Mouse (Mus musculus) CH12.LX (cell line): ENCODE results near the gene Zfp580. TPM values are rescaled to one million over a fixed set of nuclear protein-coding genes. Genes with fewer than 3 reads are reported as not detected.
A peak's percentile ranks its signal among the peaks of the same experiment; 100 is the strongest.

Experiments
- DNase-seq: peaks from one replicate; pipeline ENCODE4 v3.0.0-alpha.2; 2013; ENCODE audit errors: extremely low read depth
- H3K27ac ChIP-seq: 2 replicates; pipeline ENCODE4 v1.5.1; 2012; ENCODE audit warnings: low read depth, mild to moderate bottlenecking, control low read depth, moderate library complexity; ENCODE audit not compliant: insufficient read depth
- H3K27me3 ChIP-seq: replicated peaks from 2 replicates; pipeline ENCODE3; 2012; ENCODE audit warnings: inconsistent platforms
- H3K36me3 ChIP-seq, 2 experiments: replicated peaks in 1 of 2; 2 replicates each; pipeline versions ENCODE3 to v1.6.1; 2012; ENCODE audit warnings: inconsistent platforms in 1 of 2, low read length in 1 of 2, mild to moderate bottlenecking in 1 of 2, mixed read lengths in 1 of 2, moderate library complexity in 1 of 2; ENCODE audit not compliant: control insufficient read depth in 1 of 2, insufficient read depth in 1 of 2
- H3K4me1 ChIP-seq, 2 experiments: 2 replicates each; pipeline ENCODE4 v1.6.1; 2012; ENCODE audit warnings: inconsistent platforms in 1 of 2, moderate library complexity in 1 of 2; ENCODE audit not compliant: insufficient read depth in 2 of 2, control insufficient read depth in 1 of 2
- H3K4me2 ChIP-seq: 2 replicates; pipeline ENCODE4 v1.6.1; 2012; ENCODE audit warnings: low read depth, mild to moderate bottlenecking, control low read depth; ENCODE audit not compliant: poor library complexity, insufficient read depth, severe bottlenecking
- H3K4me3 ChIP-seq, 3 experiments: fragments of 150-350 bp in 1 of 3; sonication (generic) in 1 of 3; replicated peaks in 1 of 3; 2 replicates each; pipeline versions ENCODE3 to v1.5.1; 2011 to 2012; ENCODE audit warnings: low read depth in 2 of 3, low read length in 2 of 3, mild to moderate bottlenecking in 2 of 3, moderate library complexity in 2 of 3, control low read depth in 1 of 3, improper control_type of control experiment in 1 of 3, inconsistent platforms in 1 of 3, mixed read lengths in 1 of 3; ENCODE audit not compliant: poor library complexity in 1 of 3
- H3K79me2 ChIP-seq: replicated peaks from 2 replicates; pipeline ENCODE4 v1.6.1; 2012; ENCODE audit warnings: mild to moderate bottlenecking, moderate library complexity; ENCODE audit not compliant: control insufficient read depth, poor library complexity, insufficient read depth, severe bottlenecking; ENCODE audit errors: extremely low read depth
- H3K9ac ChIP-seq: 2 replicates; pipeline ENCODE4 v1.6.1; 2012; ENCODE audit warnings: low read depth, mild to moderate bottlenecking, control low read depth, moderate library complexity; ENCODE audit not compliant: insufficient read depth
- H3K9me3 ChIP-seq: replicated peaks from 2 replicates; pipeline ENCODE3; 2012; ENCODE audit warnings: low read length, inconsistent platforms, mixed read lengths
- BHLHE40 ChIP-seq: IDR thresholded peaks from 2 replicates; pipeline ENCODE4 v1.6.1; 2011; ENCODE audit warnings: mild to moderate bottlenecking, low read depth, low read length, improper control_type of control experiment
- CHD1 ChIP-seq: IDR thresholded peaks from 2 replicates; pipeline ENCODE4 v1.6.1; 2012; ENCODE audit warnings: low read depth, low read length, improper control_type of control experiment, inconsistent platforms
- CHD2 ChIP-seq: IDR thresholded peaks from 2 replicates; pipeline ENCODE4 v1.6.1; 2011; ENCODE audit warnings: low read length, improper control_type of control experiment
- CTCF ChIP-seq, 2 experiments: IDR thresholded peaks in 1 of 2; conservative IDR thresholded peaks in 1 of 2; 2 replicates each; pipeline ENCODE4 v1.5.1; 2011 to 2012; ENCODE audit warnings: low read depth in 2 of 2, low read length in 2 of 2, improper control_type of control experiment in 1 of 2, inconsistent platforms in 1 of 2, mild to moderate bottlenecking in 1 of 2, moderate library complexity in 1 of 2
- E2F4 ChIP-seq: IDR thresholded peaks from 2 replicates; pipeline ENCODE4 v1.6.1; 2011; ENCODE audit warnings: low read depth, low read length, improper control_type of control experiment; ENCODE audit not compliant: insufficient replicate concordance
- ELF1 ChIP-seq: IDR thresholded peaks from 2 replicates; pipeline ENCODE4 v1.6.1; 2014; ENCODE audit warnings: low read depth, mild to moderate bottlenecking, inconsistent platforms, low read length, improper control_type of control experiment
- EP300 ChIP-seq: IDR thresholded peaks from 2 replicates; pipeline ENCODE4 v1.6.1; 2011; ENCODE audit warnings: low read length, improper control_type of control experiment
- ETS1 ChIP-seq: conservative IDR thresholded peaks from 2 replicates; pipeline ENCODE4 v1.6.1; 2012; ENCODE audit warnings: low read depth, mild to moderate bottlenecking, inconsistent platforms, low read length, improper control_type of control experiment, moderate library complexity
- GABPA ChIP-seq: IDR thresholded peaks from 2 replicates; pipeline ENCODE4 v1.6.1; 2012; ENCODE audit warnings: low read depth, low read length, improper control_type of control experiment, inconsistent platforms; ENCODE audit not compliant: insufficient replicate concordance
- HCFC1 ChIP-seq: IDR thresholded peaks from 2 replicates; pipeline ENCODE4 v1.6.1; 2012; ENCODE audit warnings: low read depth, mild to moderate bottlenecking, inconsistent platforms, low read length, improper control_type of control experiment
- IRF4 ChIP-seq: IDR thresholded peaks from 2 replicates; pipeline ENCODE4 v1.6.1; 2014; ENCODE audit warnings: low read depth, mild to moderate bottlenecking, inconsistent platforms, low read length, improper control_type of control experiment
- JUN ChIP-seq: IDR thresholded peaks from 2 replicates; pipeline ENCODE4 v1.6.1; 2011; ENCODE audit warnings: low read depth, mild to moderate bottlenecking, low read length, improper control_type of control experiment, moderate library complexity; ENCODE audit not compliant: insufficient read depth
- JUND ChIP-seq: conservative IDR thresholded peaks from 2 replicates; pipeline ENCODE4 v1.6.1; 2011; ENCODE audit warnings: low read depth, low read length, improper control_type of control experiment
- KAT2A ChIP-seq: IDR thresholded peaks from 2 replicates; pipeline ENCODE4 v1.6.1; 2012; ENCODE audit warnings: low read length, improper control_type of control experiment, inconsistent platforms; ENCODE audit not compliant: insufficient replicate concordance
- MAFK ChIP-seq: IDR thresholded peaks from 2 replicates; pipeline ENCODE4 v1.6.1; 2011; ENCODE audit warnings: low read length, improper control_type of control experiment; ENCODE audit not compliant: insufficient replicate concordance
- MAX ChIP-seq: IDR thresholded peaks from 2 replicates; pipeline ENCODE4 v1.6.1; 2011; ENCODE audit warnings: low read length, improper control_type of control experiment
- MAZ ChIP-seq: IDR thresholded peaks from 2 replicates; pipeline ENCODE4 v1.6.1; 2012; ENCODE audit warnings: low read depth, mild to moderate bottlenecking, inconsistent platforms, low read length, improper control_type of control experiment, moderate library complexity
- MEF2A ChIP-seq: IDR thresholded peaks from 2 replicates; pipeline ENCODE4 v1.6.1; 2014; ENCODE audit warnings: low read depth, mild to moderate bottlenecking, inconsistent platforms, low read length, improper control_type of control experiment, borderline replicate concordance
- MXI1 ChIP-seq: IDR thresholded peaks from 2 replicates; pipeline ENCODE4 v1.6.1; 2011; ENCODE audit warnings: mild to moderate bottlenecking, low read depth, low read length, improper control_type of control experiment
- MYC ChIP-seq: IDR thresholded peaks from 2 replicates; pipeline ENCODE4 v1.6.1; 2011; ENCODE audit warnings: low read depth, mild to moderate bottlenecking, improper control_type of control experiment, low read length
- NELFE ChIP-seq: IDR thresholded peaks from 2 replicates; pipeline ENCODE4 v1.6.1; 2011; ENCODE audit warnings: low read depth, low read length, improper control_type of control experiment
- NRF1 ChIP-seq: IDR thresholded peaks from 2 replicates; pipeline ENCODE4 v1.6.1; 2014; ENCODE audit warnings: low read depth, mild to moderate bottlenecking, inconsistent platforms, low read length, improper control_type of control experiment, moderate library complexity
- PAX5 ChIP-seq: IDR thresholded peaks from 2 replicates; pipeline ENCODE4 v1.6.1; 2012; ENCODE audit warnings: low read length, inconsistent platforms, mixed read lengths
- POLR2A ChIP-seq: IDR thresholded peaks from 2 replicates; pipeline ENCODE4 v1.6.1; 2011; ENCODE audit warnings: low read depth, mild to moderate bottlenecking, improper control_type of control experiment, low read length
- POLR2AphosphoS2 ChIP-seq: IDR thresholded peaks from 2 replicates; pipeline ENCODE4 v1.6.1; 2011; ENCODE audit warnings: low read depth, low read length, improper control_type of control experiment
- RAD21 ChIP-seq: IDR thresholded peaks from 2 replicates; pipeline ENCODE4 v1.6.1; 2011; ENCODE audit warnings: low read depth, mild to moderate bottlenecking, low read length, improper control_type of control experiment, moderate library complexity
- RCOR1 ChIP-seq: conservative IDR thresholded peaks from 2 replicates; pipeline ENCODE4 v1.6.1; 2012; ENCODE audit warnings: low read depth, mild to moderate bottlenecking, inconsistent platforms, low read length, improper control_type of control experiment
- SIN3A ChIP-seq: IDR thresholded peaks from 2 replicates; pipeline ENCODE4 v1.6.1; 2012; ENCODE audit warnings: low read length, improper control_type of control experiment, inconsistent platforms
- SMC3 ChIP-seq: IDR thresholded peaks from 2 replicates; pipeline ENCODE4 v1.6.1; 2011; ENCODE audit warnings: low read depth, low read length, improper control_type of control experiment
- TBP ChIP-seq: conservative IDR thresholded peaks from 2 replicates; pipeline ENCODE4 v1.6.1; 2011; ENCODE audit warnings: low read depth, low read length, improper control_type of control experiment
- TCF12 ChIP-seq: IDR thresholded peaks from 2 replicates; pipeline ENCODE4 v1.6.1; 2014; ENCODE audit warnings: low read depth, mild to moderate bottlenecking, inconsistent platforms, low read length, improper control_type of control experiment
- UBTF ChIP-seq: IDR thresholded peaks from 2 replicates; pipeline ENCODE4 v1.6.1; 2012; ENCODE audit warnings: low read depth, mild to moderate bottlenecking, inconsistent platforms, low read length, improper control_type of control experiment, moderate library complexity
- USF1 ChIP-seq: IDR thresholded peaks from 2 replicates; pipeline ENCODE4 v1.6.1; 2014; ENCODE audit warnings: low read depth, mild to moderate bottlenecking, inconsistent platforms, low read length, improper control_type of control experiment
- USF2 ChIP-seq: conservative IDR thresholded peaks from 2 replicates; pipeline ENCODE4 v1.6.1; 2011; ENCODE audit warnings: low read depth, low read length, improper control_type of control experiment
- ZC3H11A ChIP-seq: IDR thresholded peaks from 2 replicates; pipeline ENCODE4 v1.6.1; 2012; ENCODE audit warnings: low read depth, mild to moderate bottlenecking, inconsistent platforms, low read length, improper control_type of control experiment
- ZKSCAN1 ChIP-seq: IDR thresholded peaks from 2 replicates; pipeline ENCODE4 v1.6.1; 2012; ENCODE audit warnings: low read depth, inconsistent platforms, low read length, improper control_type of control experiment, borderline replicate concordance
- ZMIZ1 ChIP-seq: IDR thresholded peaks from 2 replicates; pipeline ENCODE4 v1.6.1; 2012; ENCODE audit warnings: low read depth, mild to moderate bottlenecking, inconsistent platforms, low read length, improper control_type of control experiment
- ZNF384 ChIP-seq: IDR thresholded peaks from 2 replicates; pipeline ENCODE4 v1.6.1; 2012; ENCODE audit warnings: low read depth, low read length, improper control_type of control experiment, inconsistent platforms
- dilution Hi-C: fragments of 300-500 bp; cut with MboI; formaldehyde crosslinking; loops from 2 replicates; pipeline ENCODE4 v1.14.3; 2020; ENCODE audit warnings: low sequenced_read_pairs; ENCODE audit not compliant: extremely low pct_unique_long_range_greater_than_20kb, extremely low pct_ligation_motif_present
- in situ Hi-C: fragments of 300-500 bp; cut with MboI; formaldehyde crosslinking; loops from 3 replicates; pipeline ENCODE4 v1.14.3; 2019; ENCODE audit warnings: low sequenced_read_pairs, low pct_ligation_motif_present, low pct_unique_long_range_greater_than_20kb, mixed read lengths
- polyA plus RNA-seq: library from polyadenylated mRNA; unstranded; fragments of >175 nt; gene quantifications from 2 replicates; pipeline ENCODE4 v1.2.1, GENCODE M21; 2012; ENCODE audit warnings: low read depth; ENCODE audit not compliant: insufficient read length
- total RNA-seq, 2 experiments: library from RNA; depleted of rRNA; stranded (reverse); fragments of 300-350 nt in 1 of 2; fragments of >200 nt in 1 of 2; gene quantifications; 2 replicates each; pipeline ENCODE4 v1.2.3; 2012 to 2014

Gene Zfp580
- total and polyA plus RNA-seq, 3 experiments: 1.2 to 15.6 (median 2.6) TPM

GRCm38 (mm10) chr7:5101066-5101663, 49.8 kb downstream of the Zfp580 start:
- Histone ChIP-seq H3K4me3 (no peak overlapping the region), H3K4me1 (peaks cover 11 to 40% of the 10 kb centered on the region in 2 experiments), H3K27me3 (no peaks in the 10 kb centered on the region), H3K79me2 (no peaks in the 10 kb centered on the region), H3K27ac (peak overlapping the region; percentile 82), H3K9me3 (no peaks in the 10 kb centered on the region), H3K36me3 (peaks cover 30 to 42% of the 10 kb centered on the region in 2 experiments), H3K9ac (no peak overlapping the region; the same call in 1 of the 2 replicates)
- in situ Hi-C loops (no loop called here), dilution Hi-C loops (no loop called here)
- DNase-seq: peak; percentile 91
- TF ChIP-seq CTCF (conservative IDR thresholded peaks at IDR 0.05 in 1 of 2, IDR thresholded peaks at IDR 0.05 in 1 of 2; ENCODE audit: low read depth in 2 of 2, low read length in 2 of 2) (no peak), USF1 (no peak), JUN (no peak), MAFK (peak; percentile 64), MAZ (peak; percentile 91), SIN3A (peak; percentile 67), MAX (peak; percentile 42; the same call in 1 of the 2 replicates), NRF1 (no peak), BHLHE40 (peak; percentile 78), ZNF384 (no peak), HCFC1 (no peak; the same call in 1 of the 2 replicates), CHD1 (no peak), TBP (no peak), KAT2A (no peak), MXI1 (peak; percentile 57; the same call in 1 of the 2 replicates), NELFE (no peak), ETS1 (peak; percentile 67), PAX5 (no peak), RCOR1 (peak; percentile 75; the same call in 1 of the 2 replicates), IRF4 (peak; percentile 93), ZMIZ1 (no peak), SMC3 (no peak), MEF2A (peak; percentile 79), ZKSCAN1 (no peak), E2F4 (no peak), UBTF (no peak), POLR2A (0 out of 2 replicates have a peak, but pooled peaks have one; percentile 11), TCF12 (peak; percentile 78), ELF1 (peak; percentile 79), POLR2AphosphoS2 (no peak), RAD21 (no peak; the same call in none of the 2 replicates), CHD2 (peak; percentile 83), JUND (no peak), MYC (peak; percentile 70; the same call in 1 of the 2 replicates), EP300 (peak; percentile 97), USF2 (no peak), GABPA (no peak), ZC3H11A (no peak)
- TF ChIP-seq, all 38 proteins: peak for 16
- H3K4me2 ChIP-seq: peak overlapping the region; percentile 85
